Mouse (Mus musculus) right cerebral cortex, adult 18-20 months (tissue): ENCODE measurements around the gene Selenbp1.
"Not testable (repeated sequence)": the region's sequence is repeated elsewhere in the genome, so short reads cannot be mapped to it uniquely, and the experiment has no call there.

ENCODE experiments used
- DNase-seq: peaks from one replicate; pipeline ENCODE4 v3.0.0; 2022; ENCODE audit warnings: mixed read lengths

Selenbp1 gene

GRCm38 (mm10) chr3:94932809-94933564 is at the start of gene Selenbp1:
Selenbp1 (plus strand) TSS chr3:94933056.
- DNase-seq = peak; percentile 43

GRCm38 (mm10) chr3:94886316-94887224 is 46.3 kb upstream of the Selenbp1 start, which contains the start of gene Psmb4:
Psmb4 (minus strand) TSS chr3:94886961.
- peak; percentile 90 for DNase-seq

GRCm38 (mm10) chr3:94888595-94888994 is 44.3 kb upstream of the Selenbp1 start:
- no peak for DNase-seq

GRCm38 (mm10) chr3:94894076-94894475 is 38.8 kb upstream of the Selenbp1 start:
- DNase-seq = no peak

GRCm38 (mm10) chr3:94902747-94903146 is 30.1 kb upstream of the Selenbp1 start:
- DNase-seq = peak; percentile 59

GRCm38 (mm10) chr3:94904759-94905158 is 28.1 kb upstream of the Selenbp1 start:
- DNase-seq = not testable (repeated sequence)

GRCm38 (mm10) chr3:94906482-94906881 is 26.4 kb upstream of the Selenbp1 start:
- DNase-seq = no peak

- DNase-seq = no peak
Observed at GRCm38 (mm10) chr3:94911050-94911693, 21.7 kb upstream of the Selenbp1 start.

GRCm38 (mm10) chr3:94913801-94914200 is 19.1 kb upstream of the Selenbp1 start:
- DNase-seq = no peak

- DNase-seq = no peak
Observed at GRCm38 (mm10) chr3:94915903-94916741, 16.7 kb upstream of the Selenbp1 start.

GRCm38 (mm10) chr3:94917816-94918361 is 15.0 kb upstream of the Selenbp1 start:
- peak; percentile 52 for DNase-seq

GRCm38 (mm10) chr3:94918845-94919244 is 14.0 kb upstream of the Selenbp1 start:
- DNase-seq = no peak

GRCm38 (mm10) chr3:94921104-94921503 is 11.8 kb upstream of the Selenbp1 start:
- no peak for DNase-seq

- DNase-seq = no peak
Observed at GRCm38 (mm10) chr3:94922333-94922732, 10.5 kb upstream of the Selenbp1 start.

- DNase-seq = no peak
Observed at GRCm38 (mm10) chr3:94924688-94925087, 8.2 kb upstream of the Selenbp1 start.

- DNase-seq = not testable (repeated sequence)
Observed at GRCm38 (mm10) chr3:94926301-94926736, 6.5 kb upstream of the Selenbp1 start.

- not testable (repeated sequence) for DNase-seq
Observed at GRCm38 (mm10) chr3:94928979-94929378, 3.9 kb upstream of the Selenbp1 start.

- DNase-seq = not testable (repeated sequence)
Observed at GRCm38 (mm10) chr3:94930386-94931266, 2.2 kb upstream of the Selenbp1 start.

GRCm38 (mm10) chr3:94931427-94932082 is 1.3 kb upstream of the Selenbp1 start:
- DNase-seq = not testable (repeated sequence)

- not testable (repeated sequence) for DNase-seq
Observed at GRCm38 (mm10) chr3:94932279-94932678, 577 bp upstream of the Selenbp1 start.
